Mouse (Mus musculus) liver, embryonic 14.5 days (tissue): ENCODE results near the gene Urb1.

Source experiments
- CTCF ChIP-seq: IDR thresholded peaks from 2 replicates; pipeline ENCODE4 v1.5.1; 2016; ENCODE audit warnings: antibody characterized with exemption, low read depth, control low read depth
- EP300 ChIP-seq: IDR thresholded peaks from 2 replicates; pipeline ENCODE4 v1.6.1; 2016; ENCODE audit warnings: antibody characterized with exemption, low read depth

DNA sequence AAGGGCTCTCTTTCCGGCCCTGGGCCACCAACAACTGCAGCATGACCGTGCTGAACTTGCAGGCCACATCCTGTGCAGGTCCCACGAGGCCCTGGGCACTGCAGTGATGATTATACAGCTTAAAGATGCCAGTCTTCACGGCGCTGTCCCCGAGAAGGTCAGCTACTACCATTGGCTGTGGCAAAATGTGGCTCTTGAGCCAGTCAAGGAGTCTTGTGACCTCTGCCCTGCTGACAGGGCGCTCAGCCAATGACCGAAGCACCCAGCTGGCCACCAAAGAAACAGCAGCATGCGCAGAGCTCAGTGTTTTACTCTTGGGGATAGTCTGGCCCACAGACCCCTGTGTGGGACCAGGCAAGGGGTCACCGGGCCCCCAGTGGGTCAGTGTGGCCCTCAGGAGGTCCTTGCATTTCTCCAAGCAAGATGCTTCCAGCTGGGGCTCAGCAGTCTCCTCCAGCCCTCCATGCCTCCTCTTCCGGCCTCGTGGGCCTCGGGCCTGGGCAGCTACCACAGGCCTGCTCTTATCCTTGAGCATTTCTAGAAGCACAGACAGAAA lies 56.7 kb downstream of the Urb1 start:
- TF ChIP-seq CTCF, result no peak
- TF ChIP-seq EP300, result no peak
